Mouse (Mus musculus): ENCODE data around the gene Eif2a. TPM values are rescaled to one million over a fixed set of nuclear protein-coding genes. Genes with fewer than 3 reads are reported as not detected.
"Not testable (repeated sequence)": the region's sequence is repeated elsewhere in the genome, so short reads cannot be mapped to it uniquely, and the experiment has no call there.

Gene Eif2a
- polyA plus RNA-seq, 1 experiment = 10.9 TPM

GRCm38 (mm10) chr3:58519536-58519935, 6.1 kb upstream of the Eif2a start:
- 48% methylated on average over 3 of the region's 3 CpGs for WGBS
- no peak for DNase-seq (ENCODE audit: low read depth, low spot score)

DNA sequence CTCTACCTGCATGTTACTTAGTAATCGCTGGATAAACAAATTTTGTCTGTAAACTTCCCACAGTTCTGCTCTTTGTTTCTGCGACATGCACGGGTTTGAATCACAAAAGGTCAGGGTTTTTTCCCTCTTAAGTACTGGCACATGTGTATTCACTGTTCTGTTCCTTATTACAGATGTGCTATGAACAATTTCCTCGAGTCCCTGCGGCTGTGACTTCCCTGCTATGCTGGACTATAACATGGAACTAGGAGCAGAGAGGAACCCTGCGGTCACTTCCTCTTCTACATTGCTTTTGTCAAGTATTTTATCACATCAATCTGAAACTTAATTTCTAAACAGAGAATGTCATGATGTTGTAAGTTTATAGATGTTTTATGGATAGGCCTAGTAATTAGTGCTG, 5.3 kb upstream of the Eif2a start:
- peak; percentile 35 for DNase-seq (ENCODE audit: low read depth, low spot score)
- WGBS = 33% methylated on average over 6 of the region's 6 CpGs

DNA sequence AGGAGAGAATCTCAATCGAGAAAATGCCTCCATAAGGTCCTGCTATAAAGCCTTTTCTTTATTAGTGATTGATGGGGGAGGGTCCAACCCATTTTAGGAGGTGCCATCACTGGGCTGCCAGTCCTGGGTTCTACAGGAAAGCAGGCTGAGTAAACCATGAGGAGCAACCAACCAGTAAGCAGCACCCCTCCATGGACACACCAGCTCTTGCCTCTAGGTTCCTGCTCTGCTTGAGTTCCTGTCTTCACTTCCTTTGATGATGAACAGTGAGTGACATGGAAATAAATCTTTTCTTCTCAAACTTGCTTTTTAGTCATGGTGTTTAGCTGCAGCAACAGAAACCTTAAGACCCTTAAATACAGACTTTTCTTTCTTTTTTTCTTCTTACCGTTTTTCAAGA, 4.3 kb upstream of the Eif2a start:
- WGBS = 82% methylated on average over 2 of the region's 2 CpGs
- no peak for DNase-seq (ENCODE audit: low read depth, low spot score)

- DNase-seq (ENCODE audit: low read depth, low spot score) = no peak
- 92% methylated on average over 3 of the region's 3 CpGs for WGBS
Observed at GRCm38 (mm10) chr3:58523386-58523785, 2.2 kb upstream of the Eif2a start.

GRCm38 (mm10) chr3:58524246-58524645, 1.4 kb upstream of the Eif2a start:
- DNase-seq (ENCODE audit: low read depth, low spot score) = no peak
- WGBS = 11% methylated on average over 4 of the region's 4 CpGs

- under 1% methylated on average over 40 of the region's 40 CpGs for WGBS
- DNase-seq (ENCODE audit: low read depth, low spot score) = no peak
Observed at GRCm38 (mm10) chr3:58525166-58525565, 455 bp upstream of the Eif2a start.

- no peak for DNase-seq (ENCODE audit: low read depth, low spot score)
- WGBS = 4% methylated on average over 4 of the region's 4 CpGs
Observed at GRCm38 (mm10) chr3:58526408-58526737, 752 bp downstream of the Eif2a start.

DNA sequence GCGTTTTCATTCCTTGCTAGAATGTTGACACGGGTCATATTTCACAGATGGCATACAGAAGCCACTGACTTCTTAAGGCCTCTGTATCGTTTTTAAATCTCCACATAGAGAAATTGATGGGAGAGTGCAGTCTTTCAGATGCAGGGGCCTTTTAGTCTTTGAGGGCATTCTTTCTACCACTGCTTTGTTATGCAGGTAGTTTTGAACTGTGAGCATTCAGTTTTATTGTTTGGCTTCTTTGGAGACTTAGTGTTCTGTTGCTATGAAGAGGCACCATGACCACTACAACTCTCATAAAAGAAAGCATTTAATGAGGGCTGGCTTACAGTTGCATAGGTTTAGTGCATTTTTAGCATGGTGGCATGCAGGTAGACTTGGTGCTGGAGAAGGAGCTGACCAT, 11.0 kb downstream of the Eif2a start:
- DNase-seq (ENCODE audit: low read depth, low spot score) = no peak
- WGBS = 96% methylated on average over 3 of the region's 3 CpGs

GRCm38 (mm10) chr3:58552001-58552811, 26.6 kb downstream of the Eif2a start:
- 67% methylated on average over 1 of the region's 1 CpGs for WGBS
- no peak for DNase-seq (ENCODE audit: low read depth, low spot score)

- WGBS = 87% methylated on average over 7 of the region's 7 CpGs
Observed at GRCm38 (mm10) chr3:58556649-58557048, 31.0 kb downstream of the Eif2a start.

DNA sequence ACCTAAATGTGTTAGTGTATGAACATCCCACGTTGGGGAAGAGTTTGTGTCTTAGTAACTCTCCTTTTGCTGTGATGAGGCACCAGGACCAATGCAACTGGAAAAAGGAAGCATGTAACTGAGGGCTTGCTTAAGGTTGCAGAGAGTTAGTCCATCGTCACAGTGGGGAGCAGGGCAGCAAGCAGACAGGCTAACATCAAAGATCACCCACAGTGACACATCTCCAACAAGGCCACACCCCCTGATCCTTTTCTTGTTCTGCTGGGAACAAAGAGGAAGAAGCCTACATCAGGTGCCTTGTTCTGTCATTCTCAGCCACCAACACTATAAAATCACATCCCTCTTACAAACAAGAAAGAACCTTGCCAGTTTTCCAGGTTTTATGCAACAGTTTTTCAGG, 34.3 kb downstream of the Eif2a start:
- 63% methylated on average over 2 of the region's 2 CpGs for WGBS
- no peak for DNase-seq (ENCODE audit: low read depth, low spot score)

More at GRCm38 (mm10) chr3:58556649-58557048, 31.0 kb downstream of the Eif2a start:
- no peak for DNase-seq (ENCODE audit: low read depth, low spot score)

- DNase-seq (ENCODE audit: low read depth, low spot score) = no peak
- WGBS = 61% methylated on average over 2 of the region's 2 CpGs
Observed at GRCm38 (mm10) chr3:58561437-58561836, 35.8 kb downstream of the Eif2a start.

- no peak for DNase-seq (ENCODE audit: low read depth, low spot score)
- WGBS = 73% methylated on average over 3 of the region's 3 CpGs
Observed at GRCm38 (mm10) chr3:58570821-58571220, 45.2 kb downstream of the Eif2a start.

DNA sequence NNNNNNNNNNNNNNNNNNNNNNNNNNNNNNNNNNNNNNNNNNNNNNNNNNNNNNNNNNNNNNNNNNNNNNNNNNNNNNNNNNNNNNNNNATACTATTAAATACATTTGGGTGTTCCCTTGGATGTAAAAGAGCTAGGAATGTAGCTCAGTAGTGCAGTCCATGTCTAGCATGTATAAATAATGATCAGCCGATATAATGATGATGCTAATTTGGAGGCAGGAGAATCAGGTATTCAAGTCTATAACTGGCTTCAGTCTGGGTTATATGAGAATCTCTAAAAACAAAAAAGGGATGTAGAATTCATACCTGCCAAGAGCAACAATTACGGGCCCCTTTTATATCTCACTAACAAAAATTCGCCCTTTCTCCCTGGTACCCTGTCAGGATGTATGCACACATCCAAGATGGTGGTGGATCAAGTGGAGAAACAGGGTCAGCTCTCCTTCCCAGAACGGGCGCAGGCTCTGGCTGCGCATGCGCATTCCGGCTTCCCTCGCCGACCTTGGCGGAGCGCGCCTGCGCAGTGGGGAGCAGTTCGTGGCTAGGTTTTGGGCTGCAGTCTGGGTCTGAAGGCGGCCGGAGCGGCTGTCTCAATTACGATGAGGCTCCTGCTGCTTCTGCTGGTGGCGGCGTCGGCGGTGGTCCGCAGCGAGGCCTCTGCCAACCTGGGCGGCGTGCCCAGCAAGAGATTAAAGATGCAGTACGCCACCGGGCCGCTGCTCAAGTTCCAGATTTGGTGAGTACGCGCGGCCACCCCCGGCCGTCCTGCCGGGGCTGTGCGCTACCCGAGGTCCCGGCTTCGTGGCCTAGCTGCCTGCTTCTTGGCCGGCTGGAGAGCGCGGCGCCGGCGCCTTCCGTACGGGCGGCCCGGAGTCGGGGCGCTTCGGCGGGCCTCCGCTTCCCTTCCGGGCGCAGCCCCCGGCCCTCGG, 50.8 kb downstream of the Eif2a start, which contains the start of gene Selenot:
Gene Selenot (plus strand): TSS at position 500 of the 930 bp plus-strand sequence.
- DNase-seq (ENCODE audit: low read depth, low spot score) = peak; percentile 82
- WGBS = 2% methylated on average over 59 of the region's 59 CpGs

DNA sequence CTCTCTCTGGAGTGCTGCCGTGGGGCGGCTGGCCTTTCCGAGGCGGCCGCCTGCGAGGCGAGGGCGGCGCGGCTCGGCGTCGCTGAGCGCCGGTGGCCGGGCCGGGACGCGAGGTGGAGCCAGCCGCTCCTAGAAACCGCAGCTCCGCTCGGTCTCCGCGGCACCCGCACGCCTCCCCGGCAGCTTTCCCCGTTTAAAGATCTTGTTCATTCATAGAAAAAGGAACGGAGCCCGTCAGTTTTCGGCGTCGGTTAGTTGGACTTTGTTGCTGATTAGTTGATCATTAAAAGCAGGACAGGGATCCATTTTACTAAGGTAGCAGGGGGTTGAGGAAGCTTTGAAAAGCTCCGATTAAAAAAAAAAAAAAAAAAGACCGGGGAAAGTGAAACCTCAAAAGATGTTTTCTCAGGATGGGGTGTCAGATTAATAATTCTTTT, 51.5 kb downstream of the Eif2a start:
- WGBS = under 1% methylated on average over 36 of the region's 36 CpGs
- no peak for DNase-seq (ENCODE audit: low read depth, low spot score)

- DNase-seq (ENCODE audit: low read depth, low spot score) = no peak
- 2% methylated on average over 8 of the region's 8 CpGs for WGBS
Observed at GRCm38 (mm10) chr3:58577506-58578050, 52.0 kb downstream of the Eif2a start.

DNA sequence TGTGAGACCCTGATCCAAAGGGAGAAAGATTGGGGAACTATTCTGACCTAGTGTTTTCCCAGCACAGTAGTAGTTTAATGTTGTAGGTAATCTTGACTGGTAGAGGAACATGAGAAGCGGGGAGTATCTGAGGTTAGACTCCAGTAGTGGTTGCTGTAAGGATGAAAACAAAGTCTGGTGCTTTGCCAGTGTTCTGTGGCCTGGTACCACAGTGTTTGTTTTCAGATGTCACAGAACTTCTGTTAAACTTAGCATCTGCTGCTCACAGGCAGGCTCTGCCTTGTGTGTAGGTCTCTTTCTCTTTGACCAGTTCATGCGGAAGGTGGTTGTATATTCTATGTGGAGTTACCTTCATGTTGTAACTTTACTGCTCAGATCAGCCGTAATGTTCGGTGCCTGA, 55.9 kb downstream of the Eif2a start:
- DNase-seq (ENCODE audit: low read depth, low spot score) = no peak
- 32% methylated on average over 4 of the region's 4 CpGs for WGBS

DNA sequence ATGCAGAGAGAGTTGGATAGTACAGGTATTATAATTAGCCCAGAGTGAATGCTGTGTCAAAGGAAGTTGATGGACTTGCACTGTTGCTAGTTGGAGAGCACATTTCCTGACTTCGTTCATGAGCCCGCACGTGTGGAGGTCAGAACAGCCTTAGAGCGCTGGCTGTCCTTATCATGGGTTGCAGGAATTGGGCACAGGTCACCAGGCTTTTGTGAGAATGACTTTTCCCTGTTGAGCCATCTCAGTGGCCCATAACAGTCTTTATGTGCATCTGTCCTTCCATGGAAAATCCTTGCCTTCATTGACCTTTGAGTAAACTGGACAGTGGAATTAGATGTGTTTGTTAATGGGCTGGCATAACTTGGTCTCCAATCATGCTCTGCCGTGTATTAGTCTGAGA, 56.7 kb downstream of the Eif2a start:
- DNase-seq (ENCODE audit: low read depth, low spot score) = no peak

DNA sequence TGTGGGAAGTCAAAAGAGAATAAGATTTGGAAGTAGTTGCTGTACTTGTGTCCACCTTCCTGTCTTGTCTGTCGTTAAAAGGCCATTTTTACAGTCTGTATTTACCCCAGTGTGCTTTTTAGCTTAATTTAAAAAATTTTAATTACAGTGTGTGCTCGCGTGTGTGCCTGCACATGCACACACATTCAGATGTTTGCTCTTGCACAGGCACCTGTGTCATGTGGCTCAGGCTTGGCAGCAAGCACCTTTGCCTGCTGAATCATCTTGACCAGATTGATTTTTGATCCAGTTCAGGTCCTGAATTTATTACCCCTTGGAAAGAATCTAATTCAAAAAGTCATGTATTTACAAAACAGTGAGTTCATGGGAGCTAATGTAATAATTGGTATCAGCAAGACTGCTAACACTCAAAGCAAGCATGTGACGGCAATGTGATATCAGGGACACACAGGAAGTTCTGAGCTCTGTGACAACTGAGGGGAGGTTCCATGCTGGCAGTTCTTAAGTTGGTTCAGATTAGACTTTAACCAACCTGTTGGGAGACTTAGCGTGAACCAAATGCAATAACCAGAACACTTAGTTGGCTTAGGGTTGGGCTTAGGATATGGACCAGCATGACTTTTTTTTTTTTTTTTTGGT, 57.3 kb downstream of the Eif2a start:
- 28% methylated on average over 5 of the region's 5 CpGs for WGBS
- DNase-seq (ENCODE audit: low read depth, low spot score) = no peak

More for the DNA sequence above, 56.7 kb downstream of the Eif2a start:
- WGBS = 69% methylated on average over 5 of the region's 5 CpGs

DNA sequence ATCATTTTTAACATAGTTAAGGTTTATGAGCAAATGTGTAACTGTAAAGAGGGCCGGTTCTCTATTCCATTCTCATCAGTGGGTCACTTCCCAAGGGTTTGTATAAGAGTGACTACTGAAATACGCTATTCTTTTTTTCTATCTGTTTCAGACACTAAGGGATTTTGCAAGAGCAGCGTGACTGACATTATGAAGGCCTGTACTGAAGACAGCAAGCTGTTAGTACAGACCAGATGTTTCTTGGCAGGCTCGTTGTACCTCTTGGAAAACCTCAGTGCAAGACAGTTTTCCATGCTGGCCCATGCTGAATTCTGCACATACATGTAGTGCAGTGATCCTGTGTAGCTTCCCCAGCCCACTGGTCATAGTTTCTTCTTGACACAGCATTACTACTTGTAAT, 64.9 kb downstream of the Eif2a start:
- WGBS = 85% methylated on average over 4 of the region's 4 CpGs

More for the DNA sequence above, 64.9 kb downstream of the Eif2a start:
- not testable (repeated sequence) for DNase-seq (ENCODE audit: low read depth, low spot score)

Measured in large intestine, adult 2 months (tissue).